Mouse (Mus musculus): ENCODE measurements around the gene Tm2d1.

Gene Tm2d1

DNA sequence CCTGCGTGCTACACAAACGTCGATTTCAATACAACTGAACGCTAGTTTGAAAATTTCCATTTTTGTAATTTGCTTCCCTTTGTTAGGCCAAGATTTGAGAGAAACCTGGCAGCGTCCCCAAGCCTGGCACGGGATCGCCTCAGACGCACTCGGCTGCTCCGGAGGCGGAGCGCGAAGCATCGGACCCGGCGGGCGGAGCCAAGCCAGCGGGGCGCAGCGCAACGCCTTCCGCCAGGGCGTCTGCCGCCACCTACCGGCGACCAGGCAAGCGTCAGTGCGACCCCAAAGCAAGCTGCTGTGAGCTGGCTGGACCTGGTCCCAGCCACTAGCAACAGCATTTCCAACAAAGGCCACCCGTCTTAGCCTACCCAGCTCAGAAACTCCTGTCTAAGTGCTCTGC lies 60.9 kb downstream of the Tm2d1 start:
- no peak for DNase-seq (ENCODE audit: extremely low read depth, low read depth, low spot score)

DNA sequence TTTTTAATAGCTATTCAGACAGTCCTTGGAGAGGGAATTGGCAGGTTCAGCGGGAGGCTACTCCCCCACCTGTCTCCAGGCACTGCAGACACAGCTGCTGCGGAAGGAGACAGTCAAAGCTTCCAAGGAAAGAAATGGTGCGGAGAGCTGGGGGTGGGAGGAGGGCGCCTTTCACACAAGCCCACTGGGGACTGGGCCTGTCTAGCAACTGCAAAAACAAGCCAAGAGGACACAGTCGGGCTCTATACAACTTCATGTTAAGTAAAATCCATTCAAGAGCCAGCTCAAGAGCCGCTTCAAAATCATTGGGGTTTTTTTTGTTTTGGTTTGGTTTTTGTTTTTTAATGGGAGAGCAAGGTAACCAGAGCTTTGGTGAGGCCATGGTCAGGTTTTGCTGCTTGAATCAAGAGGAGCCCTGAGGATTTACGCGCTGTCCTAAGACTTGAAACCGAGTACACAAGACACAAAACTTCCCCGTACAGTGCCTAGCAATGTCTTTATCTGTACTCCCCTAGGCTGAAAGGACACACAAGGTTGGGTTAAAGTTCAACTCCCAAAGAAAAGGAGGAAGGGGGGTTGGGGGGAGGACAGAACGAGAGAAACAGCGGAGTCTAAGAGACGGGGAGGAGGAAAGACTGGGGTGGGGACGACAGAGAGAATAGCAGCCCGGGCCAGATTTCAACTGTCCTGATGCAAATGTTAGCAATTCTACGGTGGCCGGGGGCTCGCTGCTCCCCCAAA lies 61.6 kb downstream of the Tm2d1 start:
- no peak for DNase-seq (ENCODE audit: extremely low read depth, low read depth, low spot score)

DNA sequence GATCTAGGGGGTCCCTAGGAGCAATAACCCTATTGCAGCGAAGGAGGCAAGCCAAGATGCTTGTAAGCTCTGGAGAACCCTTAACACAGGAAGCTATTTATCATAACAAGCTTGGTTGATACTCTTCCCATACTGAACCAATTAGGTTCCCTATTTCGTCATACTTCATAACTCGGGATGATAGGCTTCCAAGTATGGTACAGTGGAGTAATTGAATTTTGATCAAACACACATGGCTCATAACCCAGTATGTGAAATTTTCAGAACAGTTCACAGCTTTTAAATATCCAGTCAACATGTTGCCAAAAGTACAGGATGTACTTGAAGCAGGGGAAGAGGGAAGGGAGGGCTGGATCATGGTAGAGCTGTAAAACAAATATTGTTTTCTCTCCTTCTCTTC lies 64.3 kb downstream of the Tm2d1 start:
- no peak for DNase-seq (ENCODE audit: extremely low read depth, low read depth, low spot score)

DNA sequence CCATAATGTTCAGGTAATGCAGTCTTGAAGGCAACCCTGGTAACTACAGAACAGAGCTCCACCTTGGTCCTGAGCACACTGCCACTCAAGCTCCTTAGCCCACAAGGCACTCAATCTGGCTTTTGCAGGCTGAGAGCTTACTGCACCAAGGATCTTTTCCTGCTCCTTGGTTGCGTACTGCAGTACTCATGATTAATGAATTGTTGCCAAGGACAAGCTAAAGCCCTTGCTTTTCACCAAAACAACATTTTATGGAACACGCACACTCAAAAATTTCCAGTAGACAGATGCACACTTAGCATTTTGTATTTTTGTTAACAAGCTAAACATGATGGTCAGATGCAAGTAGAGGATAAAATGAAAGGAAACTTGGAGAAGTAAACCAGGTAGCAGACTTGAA lies 66.0 kb downstream of the Tm2d1 start:
- no peak for DNase-seq (ENCODE audit: extremely low read depth, low read depth, low spot score)
